Mouse (Mus musculus): ENCODE results near the gene Aven. TPM values are rescaled to one million over a fixed set of nuclear protein-coding genes. Genes with fewer than 3 reads are reported as not detected.

The Aven gene
- total and polyA plus RNA-seq, 2 experiments from 2014 or later, result 3.3 to 10.9 TPM

DNA sequence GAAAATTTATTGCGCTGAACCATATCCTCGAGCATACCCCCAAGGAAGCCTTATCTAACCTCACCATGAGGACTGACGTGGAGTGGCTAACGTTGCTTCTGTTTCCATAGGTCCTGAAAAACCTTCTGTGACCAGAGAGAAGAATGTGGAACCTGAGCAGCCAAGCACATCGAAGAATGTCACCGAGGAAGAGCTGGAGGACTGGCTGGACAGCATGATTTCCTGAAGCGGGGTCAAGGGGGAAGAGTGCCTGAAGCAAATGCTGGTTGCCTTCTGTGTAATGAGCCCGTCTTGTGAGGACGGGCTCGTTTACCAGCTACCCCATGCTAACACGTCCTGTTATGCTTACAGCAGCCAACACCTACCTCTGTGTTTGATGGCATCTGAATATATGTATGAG lies 137.9 kb downstream of the Aven start:
- H3K27me3 ChIP-seq (ENCODE audit: insufficient read depth, low read length), result no peaks in the 10 kb centered on the region
- H3K4me2 ChIP-seq (ENCODE audit: low read depth, low read length), result no peak overlapping the region
- no peaks in the 10 kb centered on the region for H3K9me3 ChIP-seq (ENCODE audit: low read length)
- ATAC-seq (no peak), DNase-seq (ENCODE audit: low spot score) (no peak)
- H3K27ac ChIP-seq, result no peak overlapping the region
- H3K4me1 ChIP-seq (ENCODE audit: insufficient read depth, low read length), result no peaks in the 10 kb centered on the region
- no peak overlapping the region for H3K4me3 ChIP-seq (ENCODE audit: low read length)
- H3K36me3 ChIP-seq (ENCODE audit: insufficient read depth, low read length), result peaks cover 4% of the 10 kb centered on the region
- 74% methylated on average over 11 of the region's 11 CpGs for WGBS
- H3K9ac ChIP-seq (replicated peaks; ENCODE audit: low read length), result no peak overlapping the region
- TF ChIP-seq CTCF (IDR thresholded peaks at IDR 0.05; ENCODE audit: low read depth), result no peak

- no peak overlapping the region for H3K4me2 ChIP-seq (ENCODE audit: low read depth, low read length)
- ATAC-seq (no peak), DNase-seq (ENCODE audit: low spot score) (no peak)
- no peaks in the 10 kb centered on the region for H3K4me1 ChIP-seq (ENCODE audit: insufficient read depth, low read length)
- H3K4me3 ChIP-seq (ENCODE audit: low read length), result no peak overlapping the region
- 79% methylated on average over 9 of the region's 9 CpGs for WGBS
- H3K9ac ChIP-seq (replicated peaks; ENCODE audit: low read length), result no peak overlapping the region
- H3K9me3 ChIP-seq (ENCODE audit: low read length), result no peaks in the 10 kb centered on the region
- peaks cover 4% of the 10 kb centered on the region for H3K36me3 ChIP-seq (ENCODE audit: insufficient read depth, low read length)
- no peak overlapping the region for H3K27ac ChIP-seq
- no peak for TF ChIP-seq CTCF (IDR thresholded peaks at IDR 0.05; ENCODE audit: low read depth)
- no peaks in the 10 kb centered on the region for H3K27me3 ChIP-seq (ENCODE audit: insufficient read depth, low read length)
These were observed 139.8 kb downstream of the Aven start for GRCm38 (mm10) chr2:112632536-112632935.

DNA sequence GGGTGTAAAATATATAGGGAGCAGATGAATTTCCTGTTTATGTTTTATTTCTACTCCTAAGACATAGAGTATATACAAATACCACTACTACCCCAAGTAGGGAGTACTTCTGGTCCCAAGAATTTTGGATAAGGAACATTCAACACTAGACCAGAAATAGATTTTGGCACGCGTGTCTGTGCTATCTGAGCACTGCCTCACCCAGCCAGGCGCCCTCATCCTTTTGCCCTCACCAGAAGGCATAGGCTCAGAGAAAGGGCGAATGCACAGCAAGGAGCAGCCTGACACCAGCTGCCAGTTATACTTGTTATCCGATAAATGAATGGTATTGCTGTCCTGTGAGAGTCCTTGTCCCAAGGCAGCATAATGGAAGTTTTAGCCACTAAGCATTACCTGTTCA lies 144.4 kb downstream of the Aven start:
- no peak for TF ChIP-seq CTCF (IDR thresholded peaks at IDR 0.05; ENCODE audit: low read depth)
- WGBS, result 85% methylated on average over 5 of the region's 5 CpGs
- H3K9me3 ChIP-seq (ENCODE audit: low read length), result no peaks in the 10 kb centered on the region
- no peak overlapping the region for H3K9ac ChIP-seq (replicated peaks; ENCODE audit: low read length)
- DNase-seq (ENCODE audit: low spot score), result no peak
- H3K4me2 ChIP-seq (ENCODE audit: low read depth, low read length), result no peak overlapping the region
- ATAC-seq, result no peak
- no peaks in the 10 kb centered on the region for H3K4me1 ChIP-seq (ENCODE audit: insufficient read depth, low read length)
- no peak overlapping the region for H3K4me3 ChIP-seq (ENCODE audit: low read length)
- H3K36me3 ChIP-seq (ENCODE audit: insufficient read depth, low read length), result peaks cover 4% of the 10 kb centered on the region
- H3K27me3 ChIP-seq (ENCODE audit: insufficient read depth, low read length), result no peaks in the 10 kb centered on the region
- H3K27ac ChIP-seq, result no peak overlapping the region

DNA sequence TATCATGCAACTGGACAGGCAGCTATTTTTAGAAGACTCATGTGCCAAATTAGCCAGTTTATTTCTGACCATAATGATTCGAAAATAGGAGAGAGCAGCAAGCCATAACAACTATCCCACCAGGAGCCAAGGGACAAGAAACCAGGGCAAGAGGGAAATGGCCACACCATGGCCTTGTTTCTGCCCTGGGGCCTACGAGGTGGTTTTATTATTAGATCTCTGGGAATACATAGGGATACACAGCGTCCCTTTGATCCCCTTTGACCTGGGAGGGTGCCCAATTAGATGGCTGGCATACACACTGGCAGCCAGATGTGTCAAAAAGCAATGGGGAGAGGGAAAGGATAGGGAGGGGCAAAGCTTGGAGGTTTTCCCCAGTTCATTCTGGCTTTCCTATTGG lies 161.1 kb downstream of the Aven start:
- Histone ChIP-seq H3K9me3 (ENCODE audit: low read length) (no peaks in the 10 kb centered on the region), H3K9ac (replicated peaks; ENCODE audit: low read length) (no peak overlapping the region), H3K27ac (no peak overlapping the region), H3K36me3 (ENCODE audit: insufficient read depth, low read length) (no peaks in the 10 kb centered on the region), H3K27me3 (ENCODE audit: insufficient read depth, low read length) (no peaks in the 10 kb centered on the region), H3K4me1 (ENCODE audit: insufficient read depth, low read length) (no peaks in the 10 kb centered on the region), H3K4me3 (ENCODE audit: low read length) (no peak overlapping the region), H3K4me2 (ENCODE audit: low read depth, low read length) (no peak overlapping the region)
- no peak for ATAC-seq
- 81% methylated on average over 3 of the region's 3 CpGs for WGBS
- no peak for TF ChIP-seq CTCF (IDR thresholded peaks at IDR 0.05; ENCODE audit: low read depth)
- no peak for DNase-seq (ENCODE audit: low spot score)

- H3K9me3 ChIP-seq (ENCODE audit: low read length), result no peaks in the 10 kb centered on the region
- H3K4me2 ChIP-seq (ENCODE audit: low read depth, low read length), result no peak overlapping the region
- no peaks in the 10 kb centered on the region for H3K27me3 ChIP-seq (ENCODE audit: insufficient read depth, low read length)
- TF ChIP-seq CTCF (IDR thresholded peaks at IDR 0.05; ENCODE audit: low read depth), result no peak
- ATAC-seq (no peak), DNase-seq (ENCODE audit: low spot score) (no peak)
- H3K27ac ChIP-seq, result no peak overlapping the region
- H3K4me3 ChIP-seq (ENCODE audit: low read length), result no peak overlapping the region
- no peak overlapping the region for H3K9ac ChIP-seq (replicated peaks; ENCODE audit: low read length)
- no peaks in the 10 kb centered on the region for H3K4me1 ChIP-seq (ENCODE audit: insufficient read depth, low read length)
- no peaks in the 10 kb centered on the region for H3K36me3 ChIP-seq (ENCODE audit: insufficient read depth, low read length)
- 65% methylated on average over 5 of the region's 5 CpGs for WGBS
These were observed 163.4 kb downstream of the Aven start for GRCm38 (mm10) chr2:112656131-112656530.

DNA sequence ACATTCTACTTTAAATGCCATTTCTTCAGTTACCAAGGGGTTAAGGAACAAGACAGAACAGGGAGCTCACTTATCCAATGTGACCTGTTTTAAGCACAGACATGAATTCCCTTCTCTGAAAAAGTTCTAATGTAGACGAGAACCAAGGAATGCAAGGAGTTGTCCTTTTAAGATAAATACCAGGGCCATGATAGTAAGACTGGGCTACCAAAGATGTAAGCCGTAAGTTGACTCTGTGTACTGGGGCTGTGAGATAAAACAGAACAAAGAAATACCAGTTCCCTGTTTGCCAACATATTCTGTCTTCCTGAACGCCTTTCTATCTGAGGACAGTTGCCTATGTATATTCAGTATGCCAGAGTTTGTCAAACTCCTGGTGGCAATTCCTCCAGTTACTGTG lies 176.7 kb downstream of the Aven start:
- WGBS, result 87% methylated on average over 3 of the region's 3 CpGs
- DNase-seq (ENCODE audit: low spot score), result no peak

DNA sequence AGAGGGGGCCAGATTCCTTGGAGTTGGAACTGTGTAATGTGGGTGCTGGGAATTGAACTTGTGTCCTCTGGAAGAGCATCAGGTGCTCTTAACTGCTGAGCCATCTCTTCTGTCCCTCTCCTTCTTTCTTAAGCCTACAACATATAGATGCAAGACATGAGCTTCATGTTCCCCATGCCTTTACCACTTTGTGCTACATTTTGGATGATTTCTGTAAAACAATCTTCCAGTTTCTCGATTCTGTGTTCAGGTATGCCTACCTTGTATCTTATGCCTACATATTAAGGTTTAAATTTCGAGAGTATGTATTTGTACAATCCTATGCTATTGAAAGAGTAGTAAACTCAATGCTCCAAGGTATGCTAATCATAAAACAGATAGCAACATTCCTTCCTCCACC lies 183.4 kb downstream of the Aven start:
- ATAC-seq (no peak), DNase-seq (ENCODE audit: low spot score) (no peak)
- no peaks in the 10 kb centered on the region for H3K36me3 ChIP-seq (ENCODE audit: insufficient read depth, low read length)
- H3K27me3 ChIP-seq (ENCODE audit: insufficient read depth, low read length), result no peaks in the 10 kb centered on the region
- H3K4me1 ChIP-seq (ENCODE audit: insufficient read depth, low read length), result no peaks in the 10 kb centered on the region
- no peak overlapping the region for H3K4me2 ChIP-seq (ENCODE audit: low read depth, low read length)
- no peak for TF ChIP-seq CTCF (IDR thresholded peaks at IDR 0.05; ENCODE audit: low read depth)
- no peak overlapping the region for H3K9ac ChIP-seq (replicated peaks; ENCODE audit: low read length)
- no peaks in the 10 kb centered on the region for H3K9me3 ChIP-seq (ENCODE audit: low read length)
- H3K27ac ChIP-seq, result no peak overlapping the region
- WGBS, result 85% methylated on average over 2 of the region's 2 CpGs
- no peak overlapping the region for H3K4me3 ChIP-seq (ENCODE audit: low read length)

More for the DNA sequence above, 176.7 kb downstream of the Aven start:
- Histone ChIP-seq H3K4me1 (ENCODE audit: insufficient read depth, low read length) (no peaks in the 10 kb centered on the region), H3K9me3 (ENCODE audit: low read length) (no peaks in the 10 kb centered on the region), H3K27ac (no peak overlapping the region), H3K9ac (replicated peaks; ENCODE audit: low read length) (no peak overlapping the region), H3K27me3 (ENCODE audit: insufficient read depth, low read length) (no peaks in the 10 kb centered on the region), H3K4me2 (ENCODE audit: low read depth, low read length) (no peak overlapping the region), H3K36me3 (ENCODE audit: insufficient read depth, low read length) (no peaks in the 10 kb centered on the region), H3K4me3 (ENCODE audit: low read length) (no peak overlapping the region)
- TF ChIP-seq CTCF (IDR thresholded peaks at IDR 0.05; ENCODE audit: low read depth), result no peak
- ATAC-seq, result no peak

Data from hindbrain, postnatal 0 days (tissue).